Mouse (Mus musculus): ENCODE data around the gene Cfap57. TPM values are rescaled to one million over a fixed set of nuclear protein-coding genes. Genes with fewer than 3 reads are reported as not detected.

The Cfap57 gene
- total and polyA plus RNA-seq, 3 experiments = not detected

DNA sequence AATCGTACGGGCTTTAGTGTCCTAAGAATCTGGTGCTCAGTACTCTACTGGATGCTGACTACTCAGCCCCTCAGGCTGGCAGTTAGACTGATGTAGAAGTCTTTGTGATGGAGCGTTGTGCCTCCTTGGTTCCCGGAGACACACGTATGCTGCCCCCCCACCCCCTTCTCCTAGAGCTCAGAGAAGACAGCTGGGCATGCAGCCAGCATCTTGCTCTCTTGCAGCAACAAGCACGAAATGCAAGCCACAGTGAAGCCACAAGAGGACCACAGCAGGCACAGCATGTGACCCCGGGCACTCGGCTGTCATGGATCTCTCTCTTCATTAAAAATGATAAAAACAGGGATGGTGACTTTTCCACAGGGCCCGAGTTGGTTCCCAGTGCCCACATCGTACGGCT is 5.2 kb downstream of the Cfap57 start:
- Histone ChIP-seq H3K9me3 (replicated peaks; ENCODE audit: low read length) (peaks cover 26% of the 10 kb centered on the region), H3K4me2 (ENCODE audit: insufficient read depth, low read depth, poor library complexity, severe bottlenecking) (no peak overlapping the region), H3K9ac (ENCODE audit: insufficient read depth, low read depth) (no peak overlapping the region), H3K4me1 (ENCODE audit: control insufficient read depth in 1 of 2, insufficient read depth in 2 of 2) (no peaks in the 10 kb centered on the region), H3K79me2 (replicated peaks; ENCODE audit: control insufficient read depth, extremely low read depth, insufficient read depth, poor library complexity, severe bottlenecking) (no peaks in the 10 kb centered on the region), H3K27ac (ENCODE audit: insufficient read depth, low read depth) (no peak overlapping the region), H3K27me3 (replicated peaks) (peaks cover 63% of the 10 kb centered on the region), H3K36me3 (replicated peaks in 1 of 2; ENCODE audit: control insufficient read depth in 1 of 2, insufficient read depth in 1 of 2, low read length in 1 of 2) (no peaks in the 10 kb centered on the region), H3K4me3 (replicated peaks in 1 of 3; ENCODE audit: low read depth in 2 of 3, low read length in 2 of 3, poor library complexity in 1 of 3) (no peak overlapping the region)
- no peak for TF ChIP-seq ELF1 (IDR thresholded peaks at IDR 0.05; ENCODE audit: low read depth, low read length)
- no peak for TF ChIP-seq POLR2A (IDR thresholded peaks at IDR 0.05; ENCODE audit: low read depth, low read length)
- no peak for TF ChIP-seq PAX5 (IDR thresholded peaks at IDR 0.05; ENCODE audit: low read length)
- no peak for TF ChIP-seq ZMIZ1 (IDR thresholded peaks at IDR 0.05; ENCODE audit: low read depth, low read length)
- TF ChIP-seq HCFC1 (IDR thresholded peaks at IDR 0.05; ENCODE audit: low read depth, low read length) = no peak
- no peak for TF ChIP-seq POLR2AphosphoS2 (IDR thresholded peaks at IDR 0.05; ENCODE audit: low read depth, low read length)
- TF ChIP-seq MAX (IDR thresholded peaks at IDR 0.05; ENCODE audit: low read length) = no peak
- TF ChIP-seq CTCF (conservative IDR thresholded peaks at IDR 0.05 in 1 of 2, IDR thresholded peaks at IDR 0.05 in 1 of 2; ENCODE audit: low read depth in 2 of 2, low read length in 2 of 2) = no peak
- no peak for TF ChIP-seq EP300 (IDR thresholded peaks at IDR 0.05; ENCODE audit: low read length)
- TF ChIP-seq MXI1 (IDR thresholded peaks at IDR 0.05; ENCODE audit: low read depth, low read length) = no peak
- TF ChIP-seq E2F4 (IDR thresholded peaks at IDR 0.05; ENCODE audit: insufficient replicate concordance, low read depth, low read length) = no peak
- no peak for TF ChIP-seq MYC (IDR thresholded peaks at IDR 0.05; ENCODE audit: low read depth, low read length)
- no peak for TF ChIP-seq SIN3A (IDR thresholded peaks at IDR 0.05; ENCODE audit: low read length)
- no peak for TF ChIP-seq MAZ (IDR thresholded peaks at IDR 0.05; ENCODE audit: low read depth, low read length)
- no peak for TF ChIP-seq MEF2A (IDR thresholded peaks at IDR 0.05; ENCODE audit: borderline replicate concordance, low read depth, low read length)
- no peak for TF ChIP-seq ZNF384 (IDR thresholded peaks at IDR 0.05; ENCODE audit: low read depth, low read length)
- no peak for DNase-seq (ENCODE audit: extremely low read depth)
- in situ Hi-C loops (cut with MboI; ENCODE audit: low pct_ligation_motif_present, low pct_unique_long_range_greater_than_20kb, low sequenced_read_pairs) = no loop called here
- dilution Hi-C loops (cut with MboI; ENCODE audit: extremely low pct_ligation_motif_present, extremely low pct_unique_long_range_greater_than_20kb, low sequenced_read_pairs) = no loop called here

DNA sequence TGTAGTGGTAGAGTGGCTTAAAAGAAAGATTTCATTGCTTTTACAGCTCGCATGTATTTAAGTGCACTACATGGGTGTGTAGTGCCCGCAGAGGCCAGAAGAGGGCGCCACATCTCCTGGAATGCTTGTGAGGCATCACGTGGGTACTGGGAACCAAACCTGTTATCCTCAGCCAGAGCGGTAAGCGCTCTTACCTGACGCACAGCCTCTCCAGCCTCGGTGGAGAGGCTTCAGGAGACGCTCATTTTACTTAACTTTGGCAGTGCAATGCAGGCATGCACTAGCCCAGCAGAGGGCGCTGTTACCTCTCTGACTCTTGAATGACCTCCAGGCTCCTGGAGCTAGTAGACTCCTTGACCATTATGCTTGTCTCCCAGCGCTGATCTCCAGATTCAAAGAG is 8.0 kb downstream of the Cfap57 start:
- Histone ChIP-seq H3K4me3 (replicated peaks in 1 of 3; ENCODE audit: low read depth in 2 of 3, low read length in 2 of 3, poor library complexity in 1 of 3) (no peak overlapping the region), H3K4me1 (ENCODE audit: control insufficient read depth in 1 of 2, insufficient read depth in 2 of 2) (no peaks in the 10 kb centered on the region), H3K36me3 (replicated peaks in 1 of 2; ENCODE audit: control insufficient read depth in 1 of 2, insufficient read depth in 1 of 2, low read length in 1 of 2) (no peaks in the 10 kb centered on the region), H3K9me3 (replicated peaks; ENCODE audit: low read length) (peaks cover 17% of the 10 kb centered on the region), H3K9ac (ENCODE audit: insufficient read depth, low read depth) (no peak overlapping the region), H3K79me2 (replicated peaks; ENCODE audit: control insufficient read depth, extremely low read depth, insufficient read depth, poor library complexity, severe bottlenecking) (no peaks in the 10 kb centered on the region), H3K27ac (ENCODE audit: insufficient read depth, low read depth) (no peak overlapping the region), H3K27me3 (replicated peaks) (peaks cover 87% of the 10 kb centered on the region), H3K4me2 (ENCODE audit: insufficient read depth, low read depth, poor library complexity, severe bottlenecking) (no peak overlapping the region)
- peak; percentile 24 for DNase-seq (ENCODE audit: extremely low read depth)
- dilution Hi-C loops (cut with MboI; ENCODE audit: extremely low pct_ligation_motif_present, extremely low pct_unique_long_range_greater_than_20kb, low sequenced_read_pairs) = no loop called here
- in situ Hi-C loops (cut with MboI; ENCODE audit: low pct_ligation_motif_present, low pct_unique_long_range_greater_than_20kb, low sequenced_read_pairs) = no loop called here
- TF ChIP-seq CHD2 (IDR thresholded peaks at IDR 0.05; ENCODE audit: low read length) = no peak
- no peak for TF ChIP-seq ZC3H11A (IDR thresholded peaks at IDR 0.05; ENCODE audit: low read depth, low read length)
- no peak for TF ChIP-seq UBTF (IDR thresholded peaks at IDR 0.05; ENCODE audit: low read depth, low read length)
- TF ChIP-seq CTCF (conservative IDR thresholded peaks at IDR 0.05 in 1 of 2, IDR thresholded peaks at IDR 0.05 in 1 of 2; ENCODE audit: low read depth in 2 of 2, low read length in 2 of 2) = peak; percentile 55 to 64; a peak in 3 of 4 replicates
- no peak for TF ChIP-seq RCOR1 (conservative IDR thresholded peaks at IDR 0.05; ENCODE audit: low read depth, low read length)
- no peak for TF ChIP-seq KAT2A (IDR thresholded peaks at IDR 0.05; ENCODE audit: insufficient replicate concordance, low read length)
- TF ChIP-seq ZKSCAN1 (IDR thresholded peaks at IDR 0.05; ENCODE audit: borderline replicate concordance, low read depth, low read length) = no peak
- TF ChIP-seq ELF1 (IDR thresholded peaks at IDR 0.05; ENCODE audit: low read depth, low read length) = no peak
- TF ChIP-seq JUN (IDR thresholded peaks at IDR 0.05; ENCODE audit: insufficient read depth, low read depth, low read length) = no peak
- TF ChIP-seq MEF2A (IDR thresholded peaks at IDR 0.05; ENCODE audit: borderline replicate concordance, low read depth, low read length) = no peak
- no peak for TF ChIP-seq USF2 (conservative IDR thresholded peaks at IDR 0.05; ENCODE audit: low read depth, low read length)
- no peak for TF ChIP-seq EP300 (IDR thresholded peaks at IDR 0.05; ENCODE audit: low read length)
- no peak for TF ChIP-seq E2F4 (IDR thresholded peaks at IDR 0.05; ENCODE audit: insufficient replicate concordance, low read depth, low read length)
- TF ChIP-seq TCF12 (IDR thresholded peaks at IDR 0.05; ENCODE audit: low read depth, low read length) = no peak
- no peak for TF ChIP-seq BHLHE40 (IDR thresholded peaks at IDR 0.05; ENCODE audit: low read depth, low read length)
- TF ChIP-seq RAD21 (IDR thresholded peaks at IDR 0.05; ENCODE audit: low read depth, low read length) = peak; percentile 22
